Mouse (Mus musculus) frontal cortex, adult 2 months (tissue): ENCODE data around the gene Orm2. TPM values are rescaled to one million over a fixed set of nuclear protein-coding genes. Genes with fewer than 3 reads are reported as not detected.

Experiments
- DNase-seq, 2 experiments: peaks; one replicate each; pipeline ENCODE4 v3.0.0; 2022; ENCODE audit warnings: low spot score in 1 of 2; ENCODE audit errors: extremely low spot score in 1 of 2
- polyA plus RNA-seq: library from polyadenylated mRNA; depleted of rRNA; stranded (reverse); fragments of >200 nt; gene quantifications from 2 replicates; pipeline ENCODE4 v1.2.3, GENCODE M21; 2012; rRNA removed

The Orm2 gene
- polyA plus RNA-seq, 1 experiment: not detected

DNA sequence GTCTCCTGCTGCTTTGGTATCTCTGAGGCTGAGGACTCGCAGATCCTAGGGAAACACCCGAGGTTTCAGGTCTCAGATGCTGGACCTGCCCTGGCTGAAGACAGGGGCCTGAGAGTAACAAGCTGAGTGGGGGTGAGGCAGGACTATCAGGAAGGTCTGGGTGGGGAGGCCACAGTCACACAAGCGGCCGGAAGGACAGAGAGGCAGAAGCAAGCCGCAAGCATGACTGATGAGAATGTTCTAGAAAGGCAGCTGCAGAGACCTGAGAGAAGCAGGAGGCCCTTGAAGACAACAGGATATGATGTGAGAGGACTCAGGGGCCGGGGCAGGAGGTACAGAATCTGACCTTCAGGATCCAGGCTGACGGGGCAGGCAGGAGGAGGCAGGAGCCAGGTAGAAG is 42.0 kb downstream of the Orm2 start:
- no peak for DNase-seq

DNA sequence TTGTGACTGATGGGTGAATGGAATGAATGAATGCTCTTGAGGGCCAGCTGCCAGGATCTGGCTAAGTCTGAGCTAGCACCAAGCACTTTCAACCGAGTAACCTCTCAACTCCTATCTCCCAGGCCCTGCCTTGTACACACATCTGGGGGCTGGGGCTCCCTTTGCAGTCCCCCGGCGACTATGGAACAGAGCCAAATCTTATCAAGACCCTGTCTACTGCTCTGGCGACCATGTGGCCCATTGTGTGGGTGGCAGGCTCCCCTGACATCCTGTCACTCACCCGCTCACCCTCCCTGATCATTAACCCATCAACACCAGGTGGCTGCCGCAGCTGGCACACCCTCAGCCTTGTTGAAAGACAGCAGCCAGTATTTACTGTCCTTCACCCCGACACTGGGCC is 42.8 kb downstream of the Orm2 start:
- DNase-seq: no peak

GRCm38 (mm10) chr4:63405683-63406082 is 43.4 kb downstream of the Orm2 start:
- no peak for DNase-seq

- DNase-seq: no peak
Measured at GRCm38 (mm10) chr4:63408247-63408646, 46.0 kb downstream of the Orm2 start.

GRCm38 (mm10) chr4:63408649-63409048 is 46.4 kb downstream of the Orm2 start:
- peak in 1 of 2 experiments; percentile 63 for DNase-seq

DNA sequence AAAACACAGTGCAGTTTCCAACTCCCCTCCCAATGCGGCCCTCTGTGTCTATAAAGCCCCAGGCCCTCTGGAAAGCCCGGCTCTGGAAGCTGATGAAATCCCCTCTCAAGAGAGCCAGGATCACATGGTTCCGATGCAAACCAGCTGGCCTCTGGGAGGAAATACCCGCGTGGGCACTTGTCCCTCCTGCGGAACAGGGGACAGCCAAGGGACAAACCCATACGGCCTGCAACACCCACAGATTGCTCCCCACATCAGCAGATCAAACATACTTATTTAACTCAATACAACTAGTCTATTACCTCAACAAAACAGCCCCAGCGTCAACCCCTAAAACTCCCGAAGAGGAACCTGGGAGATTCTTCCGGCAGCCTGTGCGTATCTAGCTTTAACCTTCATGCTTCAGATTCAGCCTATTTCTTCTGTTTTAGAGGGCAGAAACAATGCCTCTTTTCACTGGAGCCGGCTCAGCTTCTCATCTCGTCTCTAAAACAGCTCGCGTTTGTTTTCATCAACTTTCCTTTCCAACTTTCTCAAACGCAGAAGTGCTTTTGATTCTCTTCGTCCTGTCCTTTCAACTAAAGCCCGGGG is 47.2 kb downstream of the Orm2 start:
- no peak for DNase-seq

DNA sequence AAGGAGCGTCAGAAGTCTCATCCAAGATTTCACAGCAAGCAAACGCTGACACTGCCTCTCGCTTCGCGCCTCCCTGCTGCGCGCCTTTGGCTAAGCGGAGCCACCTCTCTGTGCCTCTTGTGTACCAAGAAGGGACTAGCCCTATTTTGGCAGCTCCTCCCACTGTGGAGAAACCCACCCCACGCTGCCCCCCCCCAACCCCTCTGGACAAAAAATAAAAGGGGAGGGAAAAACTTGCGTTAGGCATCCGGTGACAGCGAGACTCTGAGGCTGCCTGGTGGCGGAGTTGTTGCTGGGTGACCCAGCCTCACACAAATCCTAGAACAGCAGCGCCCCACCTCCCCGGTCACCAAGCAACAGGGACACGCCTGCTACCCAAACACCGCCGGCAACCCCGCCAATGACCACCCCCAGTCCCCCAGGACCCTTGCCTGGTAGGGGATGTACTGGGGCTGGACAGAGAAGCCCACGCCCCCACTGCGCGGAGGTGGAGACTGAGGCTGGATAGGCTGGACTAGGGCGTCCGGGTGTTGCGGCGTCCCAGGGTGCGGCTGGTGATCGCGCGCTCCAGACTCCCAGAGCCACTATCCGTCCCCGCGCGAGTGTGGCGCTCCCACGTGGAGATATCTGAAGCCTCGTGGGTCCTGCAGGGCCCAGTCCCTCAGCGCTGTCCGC is 47.8 kb downstream of the Orm2 start:
- DNase-seq: no peak

GRCm38 (mm10) chr4:63410583-63410934 is 48.3 kb downstream of the Orm2 start:
- peak; percentile 76 to 92 for DNase-seq

DNA sequence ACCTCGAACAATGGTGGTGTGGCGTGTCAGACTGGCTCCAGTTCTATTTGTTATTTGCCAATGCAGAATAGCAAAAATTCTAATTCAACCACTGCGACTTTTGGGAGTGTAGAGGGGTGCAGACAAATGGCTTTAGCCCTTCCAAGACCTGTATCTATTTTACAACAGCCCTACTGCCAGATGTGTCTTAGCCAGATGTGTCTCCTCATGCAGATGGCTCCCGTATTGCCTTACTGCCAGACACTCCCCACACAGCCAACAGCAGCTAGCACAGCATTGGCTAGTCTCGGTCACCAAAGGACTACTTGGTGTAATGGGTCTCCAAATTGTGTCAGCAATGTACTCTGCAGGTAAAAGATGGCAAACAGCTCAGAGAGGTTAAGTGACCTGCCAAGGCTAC is 49.0 kb downstream of the Orm2 start:
- DNase-seq: no peak

GRCm38 (mm10) chr4:63414951-63415350 is 52.7 kb downstream of the Orm2 start:
- DNase-seq: no peak

Other genes with a start within 250 kb of the Orm2 start
- gene Ambp, start 207.7 kb upstream of the Orm2 start, polyA plus RNA-seq: 0.11 and 0.56 TPM in 2 replicates
- gene Kif12, start 190.3 kb upstream of the Orm2 start, polyA plus RNA-seq: not detected in 2 replicates
- gene Col27a1, start 148.4 kb upstream of the Orm2 start, polyA plus RNA-seq: 6.6 and 8.0 TPM in 2 replicates
- gene Orm1, start 17.9 kb upstream of the Orm2 start, polyA plus RNA-seq: 0.12 TPM in 1 of 2 replicates, not detected in the other
- gene Orm3, start 6.3 kb upstream of the Orm2 start, polyA plus RNA-seq: not detected in 2 replicates
- gene Akna, start 40.9 kb downstream of the Orm2 start, polyA plus RNA-seq: 2.7 and 3.1 TPM in 2 replicates
- gene Whrn, start 133.5 kb downstream of the Orm2 start, polyA plus RNA-seq: 38.7 and 44.1 TPM in 2 replicates
- 133 and 138 TPM in 2 replicates for gene Atp6v1g1, start 182.3 kb downstream of the Orm2 start, polyA plus RNA-seq
- 10.3 and 11.6 TPM in 2 replicates for gene Tmem268, start 196.3 kb downstream of the Orm2 start, polyA plus RNA-seq
- gene Gm11213, start 242.8 kb downstream of the Orm2 start, polyA plus RNA-seq: not detected in 2 replicates